Mouse (Mus musculus) heart, adult 2 months (tissue): Measurements from ENCODE around the gene Ttn. TPM values are rescaled to one million over a fixed set of nuclear protein-coding genes. Genes with fewer than 3 reads are reported as not detected.

ENCODE experiments used
- DNase-seq, 2 experiments: peaks; one replicate each; pipeline ENCODE4 v3.0.0; 2021
- H3K27ac ChIP-seq: fragments of 200-600 bp; 2 replicates; pipeline ENCODE4 v1.8.1; 2022
- H3K27me3 ChIP-seq: fragments of 200-500 bp; 2 replicates; pipeline ENCODE4 v1.6.1; 2012; ENCODE audit warnings: mild to moderate bottlenecking, low read length, inconsistent platforms, mixed read lengths; ENCODE audit not compliant: control insufficient read depth, insufficient read depth
- H3K36me3 ChIP-seq: fragments of 200-500 bp; 2 replicates; pipeline ENCODE4 v1.6.1; 2012; ENCODE audit warnings: low read length, inconsistent platforms; ENCODE audit not compliant: control insufficient read depth, insufficient read depth
- H3K4me1 ChIP-seq: fragments of 200-500 bp; 2 replicates; pipeline ENCODE4 v1.6.1; 2011; ENCODE audit warnings: low read length; ENCODE audit not compliant: control insufficient read depth, insufficient read depth
- H3K4me3 ChIP-seq: fragments of 200-600 bp; 2 replicates; pipeline ENCODE4 v1.8.1; 2022
- H3K79me2 ChIP-seq: fragments of 200-500 bp; replicated peaks from 2 replicates; pipeline ENCODE4 v1.6.1; 2012; ENCODE audit warnings: mild to moderate bottlenecking, inconsistent platforms, low read length, moderate library complexity, mixed read lengths; ENCODE audit not compliant: control insufficient read depth, insufficient read depth
- H3K9ac ChIP-seq: fragments of 200-500 bp; 2 replicates; pipeline ENCODE4 v1.6.1; 2012; ENCODE audit warnings: low read depth, mild to moderate bottlenecking, control low read depth, inconsistent platforms, low read length, mixed read lengths
- CTCF ChIP-seq: fragments of 200-600 bp; IDR thresholded peaks from 2 replicates; pipeline ENCODE4 v1.8.1; 2022; ENCODE audit warnings: antibody characterized with exemption, mild to moderate bottlenecking, moderate library complexity
- EP300 ChIP-seq: fragments of 200-500 bp; IDR thresholded peaks from 2 replicates; pipeline ENCODE4 v1.6.1; 2011; ENCODE audit warnings: low read depth, low read length, control low read depth; ENCODE audit not compliant: insufficient read depth
- POLR2A ChIP-seq: fragments of 200-500 bp; IDR thresholded peaks from 2 replicates; pipeline ENCODE4 v1.6.1; 2011; ENCODE audit warnings: mild to moderate bottlenecking, low read depth, low read length, control low read depth; ENCODE audit not compliant: insufficient read depth
- WGBS: fragments of 180-500 bp; shearing (Covaris S2); methylation state at CpG from one replicate; pipeline ENCODE4 v1.1.7; 2018; 5-methylcytosine and 5-hydroxymethylcytosine counted together
- intact Hi-C: fragments of 180-260 bp; cut with DNase I; formaldehyde crosslinking; loops from one replicate; pipeline ENCODE4 v1.15.1; 2025
- polyA plus RNA-seq: library from polyadenylated mRNA; depleted of rRNA; stranded (reverse); fragments of >200 nt; gene quantifications from 2 replicates; pipeline ENCODE4 v1.2.3, GENCODE M21; 2012
- total RNA-seq, 2 experiments: library from RNA; stranded (reverse); gene quantifications; 2 replicates each; pipeline ENCODE4 v1.2.3; 2021

The Ttn gene
- total and polyA plus RNA-seq, 3 experiments = 88.4 to 3,090 (median 2,567) TPM

DNA sequence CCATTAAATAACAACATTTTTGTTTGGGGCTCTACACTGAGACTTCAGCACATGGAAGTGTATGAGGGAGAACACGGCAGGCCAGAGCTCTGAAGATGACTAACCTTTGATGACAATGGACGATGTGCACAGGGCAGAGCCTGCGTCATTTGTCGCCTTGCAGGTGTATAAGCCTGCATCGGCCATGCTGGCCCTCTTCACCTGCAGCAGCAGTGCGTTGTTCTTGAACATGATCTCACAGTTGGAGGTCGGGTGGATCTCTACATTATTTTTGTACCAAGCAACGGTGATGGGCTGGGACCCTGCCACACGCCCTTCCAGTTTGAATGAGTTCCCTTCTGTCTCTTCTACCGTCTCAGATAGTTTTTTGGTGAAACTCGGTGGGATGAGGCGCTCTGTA lies 106.8 kb downstream of the Ttn start:
- intact Hi-C loops = no loop called here
- DNase-seq = no peak
- Histone ChIP-seq H3K79me2 (no peaks in the 10 kb centered on the region), H3K27ac (no peak overlapping the region), H3K9ac (no peak overlapping the region), H3K27me3 (no peaks in the 10 kb centered on the region), H3K36me3 (peaks cover 35% of the 10 kb centered on the region), H3K4me3 (no peak overlapping the region), H3K4me1 (no peaks in the 10 kb centered on the region)
- 70% methylated on average over 12 of the region's 12 CpGs for WGBS
- TF ChIP-seq POLR2A (no peak), CTCF (no peak)

DNA sequence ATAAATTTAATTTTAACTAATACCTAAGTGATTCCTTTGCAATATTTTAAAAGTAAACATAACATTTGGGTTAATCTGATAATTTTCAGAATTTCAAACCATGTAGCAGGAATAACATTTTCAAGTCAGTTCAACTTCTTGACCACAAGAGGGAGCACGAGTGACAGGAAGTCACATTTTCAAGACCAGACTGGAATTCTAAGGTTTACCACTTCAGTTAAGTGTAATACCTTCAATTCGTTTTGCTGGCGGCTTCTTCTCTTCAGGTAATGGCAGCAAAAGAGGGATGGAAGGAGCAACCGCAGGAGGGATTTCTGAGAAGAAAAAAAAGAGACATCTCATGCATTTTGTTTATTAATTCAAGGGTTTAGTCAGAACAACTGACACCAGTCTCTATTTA lies 115.4 kb downstream of the Ttn start:
- 20% methylated on average over 4 of the region's 4 CpGs for WGBS
- intact Hi-C loops = loop anchor here (10.0 kb wide), 1 partner anchor 192 kb away; the partner anchor contains the start of genes Fkbp7 and Plekha3
- H3K36me3 ChIP-seq = peaks cover 35% of the 10 kb centered on the region
- no peaks in the 10 kb centered on the region for H3K27me3 ChIP-seq
- H3K4me1 ChIP-seq = no peaks in the 10 kb centered on the region
- H3K79me2 ChIP-seq = no peaks in the 10 kb centered on the region
- no peak for DNase-seq
- H3K27ac ChIP-seq = no peak overlapping the region
- no peak overlapping the region for H3K4me3 ChIP-seq
- H3K9ac ChIP-seq = no peak overlapping the region
- TF ChIP-seq POLR2A = no peak
- TF ChIP-seq CTCF = peak; percentile 89

DNA sequence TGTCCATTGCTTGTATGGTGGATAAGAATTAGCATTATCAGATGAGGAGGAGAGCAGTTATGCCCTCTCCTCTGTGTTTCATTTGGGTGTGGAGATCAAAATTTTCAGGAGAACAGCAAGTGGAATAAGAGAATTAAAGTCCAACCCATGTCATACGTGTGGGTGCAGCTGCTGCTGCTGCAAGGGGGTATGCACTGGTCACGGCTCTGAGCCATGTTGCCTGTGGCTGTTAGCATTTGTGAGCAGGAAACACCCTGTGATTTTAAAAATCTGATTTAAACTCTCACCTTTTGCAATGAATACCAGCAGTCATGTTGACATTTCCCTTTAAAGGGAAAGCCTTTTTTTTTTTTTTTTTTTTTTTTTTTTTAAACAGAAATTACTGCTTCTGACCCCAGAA lies 116.8 kb downstream of the Ttn start:
- H3K4me3 ChIP-seq = no peak overlapping the region
- no peaks in the 10 kb centered on the region for H3K27me3 ChIP-seq
- intact Hi-C loops = loop anchor here (10.0 kb wide), 1 partner anchor 191 kb away; the partner anchor contains the start of genes Fkbp7 and Plekha3
- DNase-seq = no peak
- H3K36me3 ChIP-seq = peaks cover 45% of the 10 kb centered on the region
- 79% methylated on average over 2 of the region's 2 CpGs for WGBS
- H3K4me1 ChIP-seq = no peaks in the 10 kb centered on the region
- no peak overlapping the region for H3K9ac ChIP-seq
- H3K79me2 ChIP-seq = no peaks in the 10 kb centered on the region
- no peak overlapping the region for H3K27ac ChIP-seq
- TF ChIP-seq CTCF (no peak), POLR2A (no peak), EP300 (no peak)

DNA sequence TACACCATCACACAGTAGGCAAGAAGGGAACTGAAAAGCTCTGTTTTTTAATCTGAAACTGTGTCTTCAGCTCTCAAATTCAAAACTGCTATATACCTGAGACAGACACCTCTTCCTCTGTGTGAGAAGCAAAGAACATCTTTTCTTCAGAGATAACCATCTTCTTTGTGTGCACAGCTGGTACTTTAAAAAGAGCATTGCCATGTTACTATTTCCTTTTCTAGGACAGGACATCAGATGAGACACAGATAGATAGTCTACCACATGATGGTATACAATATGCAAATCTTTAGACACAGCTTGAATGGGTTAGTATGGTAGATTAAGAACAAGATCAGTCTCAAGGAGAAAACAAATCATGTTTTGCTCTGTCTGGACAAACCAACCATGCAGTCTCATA lies 121.0 kb downstream of the Ttn start:
- no peaks in the 10 kb centered on the region for H3K79me2 ChIP-seq
- no peaks in the 10 kb centered on the region for H3K27me3 ChIP-seq
- TF ChIP-seq CTCF (no peak), EP300 (no peak), POLR2A (no peak)
- H3K27ac ChIP-seq = no peak overlapping the region
- peaks cover 66% of the 10 kb centered on the region for H3K36me3 ChIP-seq
- H3K4me3 ChIP-seq = no peak overlapping the region
- intact Hi-C loops = loop anchor here (10.0 kb wide), 1 partner anchor 187 kb away; the partner anchor contains the start of genes Fkbp7 and Plekha3
- no peak for DNase-seq
- no peaks in the 10 kb centered on the region for H3K4me1 ChIP-seq
- H3K9ac ChIP-seq = no peak overlapping the region

DNA sequence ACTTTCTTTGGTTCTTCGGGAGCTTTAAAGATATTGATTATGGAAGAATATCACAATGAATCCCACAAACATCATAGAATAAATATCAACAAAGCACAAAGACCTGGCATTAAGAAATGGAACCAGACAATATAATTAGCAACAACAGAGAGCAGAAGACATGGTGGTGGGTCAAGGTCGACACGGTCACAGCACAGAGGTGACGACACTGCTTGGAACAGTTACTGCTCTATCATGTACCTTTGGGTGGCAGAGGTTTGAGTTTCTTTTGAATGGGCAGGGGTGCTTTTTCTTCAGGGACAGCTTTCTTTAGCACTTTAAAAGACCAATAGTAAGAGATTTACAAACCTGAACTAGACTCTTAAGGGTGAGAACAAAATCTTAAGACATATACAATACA lies 132.3 kb downstream of the Ttn start:
- peak overlapping the region; percentile 53 for H3K27ac ChIP-seq
- no peaks in the 10 kb centered on the region for H3K79me2 ChIP-seq
- H3K27me3 ChIP-seq = no peaks in the 10 kb centered on the region
- H3K36me3 ChIP-seq = peaks cover 60% of the 10 kb centered on the region
- H3K4me1 ChIP-seq = no peaks in the 10 kb centered on the region
- H3K9ac ChIP-seq = no peak overlapping the region
- no peak overlapping the region for H3K4me3 ChIP-seq
- DNase-seq = peak in 1 of 2 experiments; percentile 26
- 71% methylated on average over 4 of the region's 4 CpGs for whole genome bisulfite sequencing
- TF ChIP-seq EP300 = no peak
- no peak for TF ChIP-seq CTCF
- TF ChIP-seq POLR2A = no peak
- intact Hi-C loops = no loop called here

DNA sequence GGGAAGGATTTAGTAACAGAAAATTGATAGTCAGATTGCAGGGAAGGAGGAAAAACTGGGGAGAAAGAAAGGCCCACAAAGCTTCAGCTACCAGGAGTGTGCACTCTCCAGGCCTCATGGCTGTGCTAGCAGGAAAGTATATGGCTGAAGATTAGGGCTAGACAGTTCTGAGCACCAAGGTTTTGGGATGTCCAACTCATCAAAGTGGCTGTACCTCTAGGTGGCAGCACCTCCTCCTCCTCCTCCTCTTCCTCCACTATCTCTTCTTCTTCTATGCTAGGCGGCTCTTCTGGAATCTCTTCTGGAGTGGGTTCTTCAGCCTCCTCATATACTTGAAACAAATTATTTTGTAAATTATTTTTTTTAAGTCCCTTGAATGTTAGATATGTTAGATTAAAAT lies 139.2 kb downstream of the Ttn start:
- WGBS = 38% methylated on average over 1 of the region's 1 CpGs
- intact Hi-C loops = no loop called here
- no peaks in the 10 kb centered on the region; the same call in 1 of the 2 replicates for H3K4me1 ChIP-seq
- peaks cover 41% of the 10 kb centered on the region for H3K36me3 ChIP-seq
- no peak overlapping the region for H3K9ac ChIP-seq
- H3K27ac ChIP-seq = no peak overlapping the region
- H3K4me3 ChIP-seq = no peak overlapping the region
- TF ChIP-seq CTCF = peak; percentile 61
- no peak for TF ChIP-seq POLR2A
- no peaks in the 10 kb centered on the region for H3K79me2 ChIP-seq
- no peak for DNase-seq
- H3K27me3 ChIP-seq = no peaks in the 10 kb centered on the region
